ENCODE assay signal across 8 mouse cellular contexts in genomic region chr7:92741152-92741860, GRCm38 (mm10). TPM values are rescaled to one million over a fixed set of nuclear protein-coding genes. Genes with fewer than 3 reads are reported as not detected.
A peak's percentile ranks its signal among the peaks of the same experiment; 100 is the strongest.
DNase-seq lines count a peak whose midpoint lies in the region; ATAC-seq and TF ChIP-seq lines count a peak whose summit lies in the region.

Gene Rab30, plus strand, starts transcription at chr7:92741603.

- no peaks in the 10 kb centered on the region for H3K27me3 ChIP-seq in C2C12 (ENCODE audit: control insufficient read depth, insufficient read depth, insufficient read length)
- H3K27me3 ChIP-seq in erythroblast, embryonic 14.5 days (ENCODE audit: control insufficient read depth) = peaks cover 11% of the 10 kb centered on the region
- no peaks in the 10 kb centered on the region; the same call in 1 of the 2 replicates for H3K27me3 ChIP-seq in heart, embryonic 11.5 days (ENCODE audit: control insufficient read depth, insufficient read depth, low read length)
- H3K27me3 ChIP-seq in kidney, embryonic 16.5 days (ENCODE audit: insufficient read depth, low read length) = 0 out of 2 replicates have a peak, but pooled peaks cover 5% of the 10 kb centered on the region
- H3K27me3 ChIP-seq in liver, adult 2 months (ENCODE audit: control insufficient read depth, insufficient read depth, low read length) = no peaks in the 10 kb centered on the region
- no peaks in the 10 kb centered on the region for H3K27me3 ChIP-seq in myocyte (ENCODE audit: control insufficient read depth, insufficient read depth, insufficient read length)
- no peaks in the 10 kb centered on the region; the same call in 1 of the 2 replicates for H3K27me3 ChIP-seq in splenic B cell, adult 2 months (ENCODE audit: control insufficient read depth, insufficient read depth, low read length, poor library complexity, severe bottlenecking)

- peak; percentile 51; the same call in 1 of the 2 replicates for TF ChIP-seq POLR2A in brain, embryonic 14.5 days (IDR thresholded peaks at IDR 0.05; ENCODE audit: borderline replicate concordance, extremely low read depth, insufficient read depth, insufficient read length, poor library complexity, severe bottlenecking)
- peak; percentile 79 for TF ChIP-seq POLR2A in liver, adult 2 months (IDR thresholded peaks at IDR 0.05; ENCODE audit: extremely low read depth, insufficient read depth, low read length)
- peak; percentile 70 for TF ChIP-seq POLR2A in myocyte (IDR thresholded peaks at IDR 0.05; ENCODE audit: insufficient read length, low read depth)

- WGBS in heart, embryonic 11.5 days (ENCODE audit: insufficient replicate concordance) = under 1% methylated on average over 38 of the region's 38 CpGs
- under 1% methylated on average over 38 of the region's 38 CpGs for WGBS in kidney, embryonic 16.5 days
- WGBS in liver, adult 2 months = under 1% methylated on average over 38 of the region's 38 CpGs

- DNase-seq in brain, embryonic 14.5 days (ENCODE audit: low read depth) = peak; percentile 100
- DNase-seq in liver, adult 2 months (ENCODE audit: extremely low read depth, low read depth, low spot score) = peak; percentile 99
- DNase-seq in splenic B cell, adult 2 months (ENCODE audit: low read depth, low spot score) = peak; percentile 98

- H3K9ac ChIP-seq in heart, embryonic 11.5 days (ENCODE audit: low read depth, low read length) = peak within 1 kb of the TSS; percentile 98
- peak within 1 kb of the TSS; percentile 99 for H3K9ac ChIP-seq in kidney, embryonic 16.5 days (replicated peaks; ENCODE audit: low read length)
- H3K9ac ChIP-seq in liver, adult 2 months (ENCODE audit: low read depth, low read length) = peak within 1 kb of the TSS; percentile 93

- peaks cover 51% of the 10 kb centered on the region for H3K4me1 ChIP-seq in erythroblast, embryonic 14.5 days (ENCODE audit: control insufficient read depth)
- peaks cover 9% of the 10 kb centered on the region for H3K4me1 ChIP-seq in heart, embryonic 11.5 days (ENCODE audit: control insufficient read depth, insufficient read depth, low read length)
- H3K4me1 ChIP-seq in kidney, embryonic 16.5 days (ENCODE audit: insufficient read depth, low read length) = peaks cover 34% of the 10 kb centered on the region
- H3K4me1 ChIP-seq in liver, adult 2 months (ENCODE audit: control insufficient read depth, insufficient read depth, low read length) = peaks cover 12% of the 10 kb centered on the region

- peak within 1 kb of the TSS; percentile 75 for H3K4me2 ChIP-seq in heart, embryonic 11.5 days
- peak within 1 kb of the TSS; percentile 95 for H3K4me2 ChIP-seq in kidney, embryonic 16.5 days (replicated peaks; ENCODE audit: low read depth, low read length)
- H3K4me2 ChIP-seq in myocyte (ENCODE audit: low read depth) = peak within 1 kb of the TSS; percentile 98

- H3K79me2 ChIP-seq in C2C12 (ENCODE audit: control insufficient read depth, insufficient read depth) (peaks cover 35% of the 10 kb centered on the region), myocyte (ENCODE audit: control insufficient read depth, insufficient read depth) (peaks cover 30% of the 10 kb centered on the region)
- peaks cover 12% of the 10 kb centered on the region; the same call in 1 of the 2 replicates for H3K79me2 ChIP-seq in liver, adult 2 months (ENCODE audit: control insufficient read depth, insufficient read depth, low read length)

- peaks cover 24% of the 10 kb centered on the region for H3K79me3 ChIP-seq in C2C12 (ENCODE audit: low read depth)

- H3K36me3 ChIP-seq in C2C12 (ENCODE audit: control insufficient read depth, insufficient read depth) (peaks cover 27% of the 10 kb centered on the region), myocyte (ENCODE audit: control insufficient read depth, insufficient read depth) (peaks cover 5% of the 10 kb centered on the region)
- peaks cover 46% of the 10 kb centered on the region for H3K36me3 ChIP-seq in erythroblast, embryonic 14.5 days (ENCODE audit: control insufficient read depth)
- no peaks in the 10 kb centered on the region for H3K36me3 ChIP-seq in heart, embryonic 11.5 days (ENCODE audit: control insufficient read depth, insufficient read depth, low read length)
- peaks cover 13% of the 10 kb centered on the region for H3K36me3 ChIP-seq in kidney, embryonic 16.5 days (ENCODE audit: insufficient read depth, low read length)
- H3K36me3 ChIP-seq in liver, adult 2 months (ENCODE audit: control insufficient read depth, insufficient read depth, low read length) = peaks cover 20% of the 10 kb centered on the region
- peaks cover 2% of the 10 kb centered on the region; the same call in 1 of the 2 replicates for H3K36me3 ChIP-seq in splenic B cell, adult 2 months (ENCODE audit: control insufficient read depth, insufficient read depth, low read length, poor library complexity, severe bottlenecking)

- peak within 1 kb of the TSS; percentile 96 for H3K27ac ChIP-seq in heart, embryonic 11.5 days (ENCODE audit: low read depth, low read length)
- peak within 1 kb of the TSS; percentile 95 for H3K27ac ChIP-seq in kidney, embryonic 16.5 days (ENCODE audit: low read length)
- H3K27ac ChIP-seq in liver, adult 2 months (replicated peaks; ENCODE audit: insufficient read depth, low read depth, low read length) = peak within 1 kb of the TSS; percentile 89

- ATAC-seq in heart, embryonic 11.5 days (replicated peaks; ENCODE audit: insufficient number of reproducible peaks, low FRiP score, low TSS enrichment) = peak; percentile 100
- peak; percentile 100 for ATAC-seq in kidney, embryonic 16.5 days (ENCODE audit: low FRiP score, low TSS enrichment)

- no peaks in the 10 kb centered on the region for H3K9me3 ChIP-seq in erythroblast, embryonic 14.5 days (ENCODE audit: control insufficient read depth, low read length)
- no peaks in the 10 kb centered on the region for H3K9me3 ChIP-seq in heart, embryonic 11.5 days (replicated peaks; ENCODE audit: control insufficient read depth, low read length)
- no peaks in the 10 kb centered on the region for H3K9me3 ChIP-seq in kidney, embryonic 16.5 days (ENCODE audit: low read length)

- peak within 1 kb of the TSS; percentile 71 for H3K4me3 ChIP-seq in C2C12 (ENCODE audit: insufficient read depth, poor library complexity, severe bottlenecking)
- H3K4me3 ChIP-seq in erythroblast, embryonic 14.5 days (replicated peaks) = peak within 1 kb of the TSS; percentile 68
- peak within 1 kb of the TSS; percentile 77 for H3K4me3 ChIP-seq in heart, embryonic 11.5 days (ENCODE audit: low read depth, low read length)
- H3K4me3 ChIP-seq in kidney, embryonic 16.5 days (ENCODE audit: low read length) = peak within 1 kb of the TSS; percentile 89
- H3K4me3 ChIP-seq in liver, adult 2 months (ENCODE audit: insufficient read depth, low read depth, low read length) = peak within 1 kb of the TSS; percentile 92
- peak within 1 kb of the TSS; percentile 92 for H3K4me3 ChIP-seq in myocyte

- H3ac ChIP-seq in C2C12 (ENCODE audit: control insufficient read depth, insufficient read length, low read depth) = peak within 1 kb of the TSS; percentile 89
- peak within 1 kb of the TSS; percentile 87 for H3ac ChIP-seq in myocyte (ENCODE audit: control insufficient read depth, insufficient read length)

- no peak for TF ChIP-seq CTCF in C2C12 (IDR thresholded peaks at IDR 0.05; ENCODE audit: control insufficient read depth, insufficient read depth, insufficient read length)
- no peak for TF ChIP-seq CTCF in brain, embryonic 14.5 days (IDR thresholded peaks at IDR 0.05; ENCODE audit: borderline replicate concordance, extremely low read depth, insufficient read depth, insufficient read length)
- TF ChIP-seq CTCF in liver, adult 2 months (IDR thresholded peaks at IDR 0.05; ENCODE audit: low read depth, low read length) = no peak

TF ChIP-seq in C2C12, 6 proteins besides CTCF, POLR2A, EP300 and RAD21:
- TF ChIP-seq MAX (IDR thresholded peaks at IDR 0.05) = peak; percentile 69
- TF ChIP-seq MYOD1 (IDR thresholded peaks at IDR 0.05; ENCODE audit: control insufficient read depth, insufficient read length, low read depth) = no peak

TF ChIP-seq in myocyte, 11 proteins besides CTCF, POLR2A, EP300 and RAD21:
- TF ChIP-seq MYOD1 (IDR thresholded peaks at IDR 0.05; ENCODE audit: control insufficient read depth in 1 of 3, insufficient read length in 2 of 3, low read depth in 2 of 3) (peak in 1 of 3 experiments; percentile 15), MYOG (IDR thresholded peaks at IDR 0.05; ENCODE audit: control insufficient read depth in 1 of 3, insufficient read depth in 1 of 3, insufficient read length in 2 of 3, low read depth in 2 of 3) (peak in 1 of 3 experiments; percentile 39), MAX (IDR thresholded peaks at IDR 0.05; ENCODE audit: low read depth) (no peak), POLR2AphosphoS2 (IDR thresholded peaks at IDR 0.05; ENCODE audit: insufficient read length, low read depth) (peak; percentile 87), TCF3 (IDR thresholded peaks at IDR 0.05; ENCODE audit: insufficient read length, low read depth) (no peak), E2F4 (IDR thresholded peaks at IDR 0.05; ENCODE audit: insufficient read depth) (no peak), USF1 (IDR thresholded peaks at IDR 0.05; ENCODE audit: low read depth) (no peak), TCF12 (IDR thresholded peaks at IDR 0.05; ENCODE audit: insufficient read depth, poor library complexity, severe bottlenecking) (no peak), REST (IDR thresholded peaks at IDR 0.05; ENCODE audit: insufficient read depth, insufficient read length) (no peak), SRF (IDR thresholded peaks at IDR 0.05; ENCODE audit: control insufficient read depth, insufficient read length, low read depth) (peak; percentile 42), CEBPB (IDR thresholded peaks at IDR 0.05; ENCODE audit: insufficient read depth, poor library complexity, severe bottlenecking) (0 out of 2 replicates have a peak, but pooled peaks have one; percentile 5)

RNA-seq across cellular contexts. Expression of gene Rab30, which starts in this region (rescaled TPM):
- polyA plus RNA-seq in C2C12 (2012; fragmentation: generic; extraction: Trizol) (2.0 TPM), myocyte (2012; fragmentation: generic; extraction: Trizol) (2.7 TPM)
- polyA plus RNA-seq in brain, embryonic 14.5 days (2012; rRNA removed) = 9.9 and 12.9 TPM in 2 replicates
- polyA plus RNA-seq in erythroblast, embryonic 14.5 days (2012) = 0.09 and 0.18 TPM in 2 replicates
- polyA plus RNA-seq in heart, embryonic 11.5 days (2014; fragmentation: Nextera tagmentation; extraction: Ambion mirVana) = 8.3 and 8.9 TPM in 2 replicates
- polyA plus RNA-seq in kidney, embryonic 16.5 days (2015; fragmentation: Nextera tagmentation; extraction: Ambion mirVana) = 7.4 and 8.0 TPM in 2 replicates
- total RNA-seq in liver, adult 2 months (2014; rRNA removed) = 11.5 and 12.1 TPM in 2 replicates
- 2.9 and 4.5 TPM in 2 replicates for polyA plus RNA-seq in liver, adult 2 months (2012; rRNA removed)

Comparison
In these comparisons a context has a peak if more than half of its experiments do, and no peak if none do; other contexts are left out.
1. Peak in every context shown above with its lines: DNase-seq, ATAC-seq, H3K4me3 ChIP-seq and H3K27ac ChIP-seq.